Mouse (Mus musculus): ENCODE results near the gene Insr. TPM values are rescaled to one million over a fixed set of nuclear protein-coding genes. Genes with fewer than 3 reads are reported as not detected.

The Insr gene
- polyA plus RNA-seq, 1 experiment from 2014 or later = 20.7 TPM

DNA sequence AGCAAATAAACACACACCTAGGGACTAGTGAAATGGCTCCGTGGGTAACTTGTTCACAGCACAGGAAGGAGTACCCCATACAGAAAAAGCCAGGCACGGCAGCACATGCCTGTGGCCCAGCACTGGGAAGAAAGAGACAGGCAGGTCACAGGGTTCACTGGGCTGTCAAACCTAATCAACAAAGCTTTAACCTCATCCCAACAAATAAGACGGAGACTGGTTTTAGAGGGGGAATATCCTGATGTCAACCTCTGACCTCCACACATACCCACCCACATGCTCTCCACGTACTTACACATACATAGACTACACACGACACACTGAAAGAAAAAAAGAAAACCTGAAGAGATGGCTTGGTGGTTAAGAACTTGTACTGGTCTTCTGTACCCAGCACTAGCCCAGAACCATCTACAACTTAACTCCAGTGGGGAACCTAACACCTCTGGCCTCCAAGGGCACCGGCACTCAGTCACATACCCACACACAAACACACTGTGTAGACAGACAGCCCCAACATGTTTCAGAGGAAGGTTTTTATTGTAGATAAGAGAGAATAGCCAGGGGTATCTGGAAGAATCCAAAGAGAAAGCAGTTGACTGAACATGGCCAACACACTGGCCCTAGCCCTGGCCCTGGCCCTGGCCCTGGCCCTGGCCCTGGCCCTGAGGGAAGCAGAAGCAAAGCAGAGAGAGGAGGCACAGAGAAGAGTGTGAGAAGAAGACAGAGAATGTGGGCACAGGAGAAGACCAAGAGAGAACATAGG lies 12.6 kb downstream of the Insr start:
- Histone ChIP-seq H3K27ac (ENCODE audit: low read depth, low read length) (peak overlapping the region; percentile 10; the same call in 1 of the 2 replicates), H3K27me3 (replicated peaks; ENCODE audit: control insufficient read depth, insufficient read depth, low read length) (no peaks in the 10 kb centered on the region), H3K9me3 (ENCODE audit: control insufficient read depth) (no peaks in the 10 kb centered on the region), H3K36me3 (ENCODE audit: control insufficient read depth, insufficient read depth) (0 out of 2 replicates have a peak, but pooled peaks cover 6% of the 10 kb centered on the region), H3K4me1 (replicated peaks; ENCODE audit: control insufficient read depth, insufficient read depth, low read length) (peaks cover 17% of the 10 kb centered on the region), H3K4me2 (replicated peaks; ENCODE audit: low read depth) (no peak overlapping the region), H3K9ac (ENCODE audit: low read depth, low read length) (no peak overlapping the region), H3K4me3 (ENCODE audit: low read depth, low read length) (no peak overlapping the region)
- ATAC-seq = no peak
- 62% methylated on average over 6 of the region's 6 CpGs for WGBS
- TF ChIP-seq CTCF (IDR thresholded peaks at IDR 0.05; ENCODE audit: low read depth) = no peak

- Histone ChIP-seq H3K4me1 (replicated peaks; ENCODE audit: control insufficient read depth, insufficient read depth, low read length) (peaks cover 20% of the 10 kb centered on the region), H3K9ac (ENCODE audit: low read depth, low read length) (no peak overlapping the region), H3K4me2 (replicated peaks; ENCODE audit: low read depth) (peak overlapping the region; percentile 4; the same call in 1 of the 2 replicates), H3K27ac (ENCODE audit: low read depth, low read length) (no peak overlapping the region), H3K9me3 (ENCODE audit: control insufficient read depth) (no peaks in the 10 kb centered on the region), H3K27me3 (replicated peaks; ENCODE audit: control insufficient read depth, insufficient read depth, low read length) (no peaks in the 10 kb centered on the region), H3K4me3 (ENCODE audit: low read depth, low read length) (no peak overlapping the region), H3K36me3 (ENCODE audit: control insufficient read depth, insufficient read depth) (0 out of 2 replicates have a peak, but pooled peaks cover 6% of the 10 kb centered on the region)
- TF ChIP-seq CTCF (IDR thresholded peaks at IDR 0.05; ENCODE audit: low read depth) = no peak
- 10% methylated on average over 3 of the region's 3 CpGs for WGBS
- peak; percentile 32; the same call in 1 of the 2 replicates for ATAC-seq
Measured at GRCm38 (mm10) chr8:3265182-3265581, 14.2 kb downstream of the Insr start.

DNA sequence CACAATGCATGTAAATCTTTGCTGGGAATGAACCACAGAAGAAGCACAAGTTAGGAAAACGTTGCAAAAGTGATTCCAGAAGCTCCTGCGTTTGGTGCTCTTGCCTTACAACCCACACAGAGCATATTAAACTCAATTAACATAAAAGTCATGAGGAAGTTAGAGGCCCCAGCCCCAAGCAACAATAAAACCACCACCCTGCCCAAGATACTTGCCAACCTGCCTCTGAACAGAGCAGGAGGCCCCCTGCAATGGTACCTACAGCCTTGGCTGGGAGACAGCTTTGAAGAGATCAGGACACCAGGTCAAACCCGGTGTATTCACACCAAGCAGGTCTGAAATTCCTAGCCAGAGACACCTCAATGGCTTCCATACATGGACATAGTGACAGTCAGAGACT lies 16.6 kb downstream of the Insr start:
- Histone ChIP-seq H3K4me1 (replicated peaks; ENCODE audit: control insufficient read depth, insufficient read depth, low read length) (peaks cover 20% of the 10 kb centered on the region), H3K9me3 (ENCODE audit: control insufficient read depth) (no peaks in the 10 kb centered on the region), H3K9ac (ENCODE audit: low read depth, low read length) (no peak overlapping the region), H3K27me3 (replicated peaks; ENCODE audit: control insufficient read depth, insufficient read depth, low read length) (no peaks in the 10 kb centered on the region), H3K4me3 (ENCODE audit: low read depth, low read length) (no peak overlapping the region), H3K36me3 (ENCODE audit: control insufficient read depth, insufficient read depth) (peaks cover 16% of the 10 kb centered on the region; the same call in 1 of the 2 replicates), H3K27ac (ENCODE audit: low read depth, low read length) (no peak overlapping the region; the same call in 1 of the 2 replicates), H3K4me2 (replicated peaks; ENCODE audit: low read depth) (peak overlapping the region; percentile 35)
- no peak for TF ChIP-seq CTCF (IDR thresholded peaks at IDR 0.05; ENCODE audit: low read depth)
- ATAC-seq = peak; percentile 69
- WGBS = 46% methylated on average over 3 of the region's 3 CpGs

DNA sequence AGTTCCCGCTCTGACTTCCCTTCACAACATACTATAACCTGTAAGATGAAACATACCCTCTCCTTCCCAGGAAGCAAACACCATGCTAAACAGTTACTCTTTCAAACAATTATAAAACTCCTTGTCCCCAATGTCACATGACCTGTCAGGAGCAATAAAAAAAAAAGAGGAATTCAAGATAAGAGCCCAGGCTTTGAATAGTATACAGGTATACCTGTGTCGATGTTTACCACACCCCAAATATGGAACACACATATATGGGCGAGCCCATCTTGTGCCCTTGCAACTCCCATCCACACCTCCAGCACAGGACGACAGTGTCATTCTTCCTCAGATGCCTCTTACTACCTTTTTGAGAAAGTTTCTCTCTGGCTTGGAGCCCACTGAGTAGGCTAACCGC lies 18.3 kb downstream of the Insr start:
- no peaks in the 10 kb centered on the region for H3K9me3 ChIP-seq (ENCODE audit: control insufficient read depth)
- peak overlapping the region; percentile 21 for H3K4me2 ChIP-seq (replicated peaks; ENCODE audit: low read depth)
- H3K27me3 ChIP-seq (replicated peaks; ENCODE audit: control insufficient read depth, insufficient read depth, low read length) = no peaks in the 10 kb centered on the region
- H3K36me3 ChIP-seq (ENCODE audit: control insufficient read depth, insufficient read depth) = peaks cover 27% of the 10 kb centered on the region
- H3K27ac ChIP-seq (ENCODE audit: low read depth, low read length) = peak overlapping the region; percentile 46; the same call in 1 of the 2 replicates
- WGBS = 56% methylated on average over 5 of the region's 5 CpGs
- ATAC-seq = peak; percentile 58
- TF ChIP-seq CTCF (IDR thresholded peaks at IDR 0.05; ENCODE audit: low read depth) = no peak
- no peak overlapping the region for H3K4me3 ChIP-seq (ENCODE audit: low read depth, low read length)
- H3K4me1 ChIP-seq (replicated peaks; ENCODE audit: control insufficient read depth, insufficient read depth, low read length) = peaks cover 22% of the 10 kb centered on the region
- H3K9ac ChIP-seq (ENCODE audit: low read depth, low read length) = no peak overlapping the region

DNA sequence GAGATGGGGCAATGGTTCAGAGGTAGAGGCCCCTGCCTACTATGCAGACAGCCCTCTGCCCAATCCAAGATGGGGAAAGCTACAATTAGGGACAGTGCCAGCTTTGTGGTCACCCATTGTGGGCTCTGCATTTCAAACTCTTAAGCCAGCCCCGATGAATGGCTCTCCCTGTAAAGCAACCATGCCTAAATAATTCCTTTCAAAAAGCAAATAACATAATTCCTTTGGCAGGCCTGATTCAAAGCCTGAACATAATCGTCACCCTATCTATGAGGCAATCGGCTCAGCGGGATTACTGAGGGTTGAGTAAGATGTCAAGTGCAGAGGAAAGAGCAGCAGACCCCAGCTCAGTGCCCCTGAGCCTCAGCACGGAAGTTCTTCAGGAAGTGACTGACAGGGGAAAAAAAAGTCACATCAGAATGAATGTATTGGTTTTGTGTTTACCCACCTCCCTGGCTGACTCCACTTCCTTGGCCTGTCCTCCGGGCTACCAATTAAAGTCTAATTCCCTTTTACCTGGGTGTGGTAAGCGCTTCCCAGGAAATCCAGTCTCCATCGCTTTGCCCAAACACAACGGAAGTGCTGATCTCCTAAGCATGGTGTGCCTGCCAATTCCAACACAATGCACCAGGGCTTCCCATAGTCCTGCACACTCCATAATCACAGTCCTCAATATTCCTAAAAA lies 19.1 kb downstream of the Insr start:
- 49% methylated on average over 9 of the region's 9 CpGs for WGBS
- Histone ChIP-seq H3K9ac (ENCODE audit: low read depth, low read length) (no peak overlapping the region), H3K4me3 (ENCODE audit: low read depth, low read length) (no peak overlapping the region), H3K36me3 (ENCODE audit: control insufficient read depth, insufficient read depth) (peaks cover 30% of the 10 kb centered on the region), H3K4me2 (replicated peaks; ENCODE audit: low read depth) (0 out of 2 replicates have a peak overlapping the region, but pooled peaks have one; percentile 21), H3K4me1 (replicated peaks; ENCODE audit: control insufficient read depth, insufficient read depth, low read length) (peaks cover 20% of the 10 kb centered on the region), H3K27ac (ENCODE audit: low read depth, low read length) (no peak overlapping the region; the same call in 1 of the 2 replicates), H3K9me3 (ENCODE audit: control insufficient read depth) (no peaks in the 10 kb centered on the region), H3K27me3 (replicated peaks; ENCODE audit: control insufficient read depth, insufficient read depth, low read length) (no peaks in the 10 kb centered on the region)
- no peak for TF ChIP-seq CTCF (IDR thresholded peaks at IDR 0.05; ENCODE audit: low read depth)
- no peak for ATAC-seq
